Mouse (Mus musculus) heart, embryonic 16.5 days (tissue): Measurements from ENCODE around the gene P3h1. TPM values are rescaled to one million over a fixed set of nuclear protein-coding genes. Genes with fewer than 3 reads are reported as not detected.

Source experiments
- ATAC-seq: fragments of 200-750 bp; cut with Nextera tagmentation; replicated peaks from 2 replicates; pipeline ENCODE4 v1.8.0; 2017; ENCODE audit warnings: moderate number of reproducible peaks; ENCODE audit not compliant: insufficient read depth, low FRiP score; ENCODE audit errors: extremely low read depth
- H3K27ac ChIP-seq: fragments of 300-500 bp; sonication (generic); 2 replicates; pipeline ENCODE4 v1.5.1; 2014; ENCODE audit warnings: mild to moderate bottlenecking, low read length, control low read depth, moderate library complexity
- H3K27me3 ChIP-seq: fragments of 300-500 bp; sonication (generic); 2 replicates; pipeline ENCODE4 v1.6.1; 2014; ENCODE audit warnings: low read length, mixed read lengths; ENCODE audit not compliant: control insufficient read depth, insufficient read depth
- H3K36me3 ChIP-seq: fragments of 300-500 bp; sonication (generic); 2 replicates; pipeline ENCODE4 v1.6.1; 2014; ENCODE audit not compliant: control insufficient read depth, insufficient read depth
- H3K4me1 ChIP-seq: fragments of 300-500 bp; sonication (generic); 2 replicates; pipeline ENCODE4 v1.6.1; 2014; ENCODE audit warnings: low read length, mixed read lengths; ENCODE audit not compliant: control insufficient read depth, insufficient read depth
- H3K4me2 ChIP-seq: fragments of 300-500 bp; sonication (generic); 2 replicates; pipeline ENCODE4 v1.6.1; 2014; ENCODE audit warnings: low read depth, mild to moderate bottlenecking, control low read depth, low read length
- H3K4me3 ChIP-seq: fragments of 300-500 bp; sonication (generic); 2 replicates; pipeline ENCODE4 v1.5.1; 2014; ENCODE audit warnings: mild to moderate bottlenecking, control low read depth, low read length
- H3K9ac ChIP-seq: fragments of 300-500 bp; sonication (generic); 2 replicates; pipeline ENCODE4 v1.6.1; 2014; ENCODE audit warnings: low read length, control low read depth
- H3K9me3 ChIP-seq: fragments of 300-500 bp; sonication (generic); replicated peaks from 2 replicates; pipeline ENCODE4 v1.6.1; 2016; ENCODE audit warnings: low read length; ENCODE audit not compliant: control insufficient read depth
- WGBS: fragments of 180-500 bp; shearing (Covaris S2); extraction: QIAGEN DNeasy Blood & Tissue Kit; methylation state at CpG from one replicate; pipeline ENCODE4 v1.1.7; 2014; 5-methylcytosine and 5-hydroxymethylcytosine counted together
- polyA plus RNA-seq: library from polyadenylated mRNA; unstranded; fragments of >200 nt; fragmentation: Nextera tagmentation; extraction: Ambion mirVana; gene quantifications from 2 replicates; pipeline ENCODE4 v1.2.1, GENCODE M21; 2015

Gene P3h1
- polyA plus RNA-seq, 1 experiment from 2014 or later: 28.2 TPM

DNA sequence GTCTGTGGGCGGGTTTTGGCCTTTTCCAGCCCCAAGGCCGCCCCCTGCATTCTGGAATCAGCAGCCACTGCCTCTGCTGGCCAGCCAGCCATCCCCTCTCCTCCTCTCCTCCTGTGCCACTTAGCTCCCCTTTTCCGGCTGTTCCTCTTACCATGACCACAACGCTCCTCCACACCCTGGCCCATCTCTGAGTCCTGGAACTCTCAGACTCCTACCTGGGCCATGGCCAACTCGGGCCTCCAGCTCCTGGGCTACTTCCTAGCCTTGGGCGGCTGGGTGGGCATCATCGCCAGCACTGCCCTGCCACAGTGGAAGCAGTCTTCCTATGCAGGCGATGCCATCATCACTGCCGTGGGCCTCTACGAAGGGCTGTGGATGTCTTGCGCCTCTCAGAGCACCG is 22.6 kb downstream of the P3h1 start, which contains the start of gene Cldn19:
Gene Cldn19 (plus strand): TSS at position 64 of the 400 bp plus-strand sequence.
- Histone ChIP-seq H3K4me3 (no peak within 1 kb of the TSS), H3K9me3 (no peaks in the 10 kb centered on the region), H3K9ac (0 out of 2 replicates have a peak within 1 kb of the TSS, but pooled peaks have one; percentile 0), H3K27ac (no peak within 1 kb of the TSS), H3K4me2 (no peak within 1 kb of the TSS), H3K4me1 (peaks cover 4% of the 10 kb centered on the region), H3K36me3 (no peaks in the 10 kb centered on the region), H3K27me3 (no peaks in the 10 kb centered on the region)
- ATAC-seq: no peak
- 84% methylated on average over 12 of the region's 12 CpGs for WGBS

DNA sequence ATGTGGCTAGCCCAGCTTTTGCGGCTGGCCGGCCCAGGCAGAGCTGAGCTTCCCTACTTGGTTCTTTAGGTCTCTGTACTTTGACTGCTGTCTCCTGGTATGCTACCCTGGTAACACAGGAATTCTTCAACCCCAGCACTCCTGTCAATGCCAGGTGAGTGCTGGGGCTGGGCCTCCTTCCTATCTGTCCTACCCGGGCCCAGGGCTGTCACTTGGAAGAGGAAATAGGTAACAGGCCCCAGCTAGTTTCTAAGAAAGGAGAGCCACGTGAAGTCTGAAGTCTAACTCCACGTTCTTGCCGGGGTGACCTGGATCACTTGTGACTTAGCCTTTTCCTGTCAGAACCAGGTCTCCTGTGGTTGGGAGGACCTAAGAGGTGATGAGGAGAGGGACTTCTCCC is 24.4 kb downstream of the P3h1 start:
- H3K4me2 ChIP-seq: no peak overlapping the region
- no peak overlapping the region for H3K27ac ChIP-seq
- peaks cover 4% of the 10 kb centered on the region for H3K4me1 ChIP-seq
- ATAC-seq: no peak
- no peak overlapping the region for H3K4me3 ChIP-seq
- H3K27me3 ChIP-seq: no peaks in the 10 kb centered on the region
- H3K9ac ChIP-seq: no peak overlapping the region
- H3K36me3 ChIP-seq: no peaks in the 10 kb centered on the region
- 70% methylated on average over 6 of the region's 6 CpGs for WGBS
- H3K9me3 ChIP-seq: no peaks in the 10 kb centered on the region

DNA sequence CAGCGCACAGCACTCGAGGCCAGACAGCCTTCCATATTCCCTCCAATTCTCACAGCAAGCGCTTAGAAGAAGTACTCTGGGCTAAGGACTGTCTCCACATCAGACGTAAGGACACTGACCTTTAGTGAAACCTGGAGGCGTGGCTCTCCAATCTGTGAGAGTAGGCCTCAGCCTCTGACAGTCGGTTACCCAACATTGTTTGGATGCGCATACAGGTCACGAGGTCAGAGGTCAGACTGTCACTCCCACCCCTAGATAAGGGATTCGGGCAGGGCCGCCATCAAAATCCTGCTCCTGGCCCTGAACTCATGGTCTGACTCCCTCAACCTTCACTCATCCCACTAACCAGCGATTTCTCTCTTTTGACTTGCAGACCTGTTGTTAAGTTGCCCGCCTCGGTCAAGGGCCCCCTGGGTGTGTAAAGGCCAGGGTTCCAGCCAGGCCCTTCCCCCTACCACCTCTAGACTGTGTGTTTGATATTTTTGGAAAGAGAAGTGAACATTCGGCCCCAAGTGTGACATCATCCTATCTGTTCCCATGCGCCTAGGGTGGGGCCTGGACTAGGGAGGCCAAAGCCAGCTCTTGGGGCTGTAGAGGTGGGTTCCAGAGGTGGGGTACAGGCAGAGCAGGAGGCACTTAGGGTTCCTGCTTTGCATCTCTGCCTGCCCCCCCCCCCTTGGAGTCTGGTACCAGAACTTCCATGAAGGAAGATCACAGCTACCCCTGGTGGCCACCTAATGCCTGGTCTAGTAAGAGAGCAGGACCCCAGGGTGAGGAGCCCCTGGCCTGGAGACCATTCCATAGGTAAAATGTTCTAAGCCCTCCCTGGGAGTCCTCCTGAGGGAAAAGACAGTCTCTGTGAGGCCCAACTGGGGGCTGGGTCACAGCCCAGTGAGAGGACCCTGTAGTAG is 26.9 kb downstream of the P3h1 start:
- H3K27ac ChIP-seq: no peak overlapping the region
- no peak overlapping the region for H3K4me2 ChIP-seq
- 72% methylated on average over 15 of the region's 15 CpGs for WGBS
- no peaks in the 10 kb centered on the region for H3K36me3 ChIP-seq
- no peak; the same call in 1 of the 2 replicates for ATAC-seq
- H3K27me3 ChIP-seq: no peaks in the 10 kb centered on the region
- no peak overlapping the region for H3K9ac ChIP-seq
- H3K9me3 ChIP-seq: no peaks in the 10 kb centered on the region
- H3K4me1 ChIP-seq: no peaks in the 10 kb centered on the region
- H3K4me3 ChIP-seq: no peak overlapping the region

- ATAC-seq: 0 out of 2 replicates have a peak, but pooled peaks have one; percentile 25
- Histone ChIP-seq H3K4me2 (no peak overlapping the region), H3K36me3 (no peaks in the 10 kb centered on the region), H3K4me3 (no peak overlapping the region), H3K9me3 (no peaks in the 10 kb centered on the region), H3K27ac (peak overlapping the region; percentile 49), H3K27me3 (no peaks in the 10 kb centered on the region), H3K9ac (no peak overlapping the region), H3K4me1 (no peaks in the 10 kb centered on the region)
- 37% methylated on average over 7 of the region's 7 CpGs for WGBS
Observed at GRCm38 (mm10) chr4:119261087-119261713, 28.5 kb downstream of the P3h1 start.

DNA sequence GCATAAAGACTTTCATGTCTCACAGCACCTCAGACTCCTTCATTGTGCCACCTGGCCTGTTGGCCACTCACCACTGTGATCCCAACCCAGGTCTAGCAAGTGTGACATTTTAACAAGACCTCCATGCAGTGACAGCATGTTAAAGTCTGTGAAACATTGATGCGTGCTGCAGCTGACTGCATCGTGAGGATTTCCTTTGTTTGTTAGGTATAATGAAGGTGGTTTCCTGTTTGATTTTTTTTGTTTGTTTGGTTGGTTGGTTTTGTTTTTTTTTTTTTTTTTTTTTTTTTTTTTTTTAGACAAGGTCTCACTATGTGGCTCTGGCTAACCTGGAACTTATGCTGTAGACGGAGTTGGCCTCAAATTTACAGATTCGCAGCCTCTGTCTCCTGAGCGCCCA is 29.8 kb downstream of the P3h1 start:
- H3K27me3 ChIP-seq: no peaks in the 10 kb centered on the region
- no peak overlapping the region for H3K4me3 ChIP-seq
- no peaks in the 10 kb centered on the region for H3K9me3 ChIP-seq
- no peak for ATAC-seq
- no peaks in the 10 kb centered on the region for H3K4me1 ChIP-seq
- H3K27ac ChIP-seq: no peak overlapping the region
- no peaks in the 10 kb centered on the region for H3K36me3 ChIP-seq
- WGBS: 87% methylated on average over 5 of the region's 5 CpGs
- H3K9ac ChIP-seq: no peak overlapping the region
- H3K4me2 ChIP-seq: no peak overlapping the region

DNA sequence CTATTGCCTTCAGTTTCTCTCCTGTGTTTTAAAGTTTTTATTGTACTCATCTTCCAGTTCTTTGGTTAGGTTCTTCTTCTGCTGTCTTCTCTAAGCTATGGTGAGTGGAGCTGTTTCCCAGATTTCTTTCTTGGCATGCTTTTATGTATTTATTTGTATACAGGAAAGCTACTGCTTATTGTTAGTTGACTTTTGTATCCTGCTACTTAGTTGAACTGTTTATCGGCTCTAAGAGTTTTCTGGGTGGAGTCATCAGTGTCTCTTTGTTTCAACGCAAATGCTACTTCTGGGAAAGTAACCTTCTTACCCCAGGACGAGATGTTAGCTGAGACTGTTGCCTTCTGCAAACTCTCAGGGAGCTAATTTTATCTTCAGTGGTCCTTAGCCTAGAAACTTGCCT is 30.7 kb downstream of the P3h1 start:
- WGBS: 44% methylated on average over 3 of the region's 3 CpGs
- H3K27ac ChIP-seq: no peak overlapping the region

DNA sequence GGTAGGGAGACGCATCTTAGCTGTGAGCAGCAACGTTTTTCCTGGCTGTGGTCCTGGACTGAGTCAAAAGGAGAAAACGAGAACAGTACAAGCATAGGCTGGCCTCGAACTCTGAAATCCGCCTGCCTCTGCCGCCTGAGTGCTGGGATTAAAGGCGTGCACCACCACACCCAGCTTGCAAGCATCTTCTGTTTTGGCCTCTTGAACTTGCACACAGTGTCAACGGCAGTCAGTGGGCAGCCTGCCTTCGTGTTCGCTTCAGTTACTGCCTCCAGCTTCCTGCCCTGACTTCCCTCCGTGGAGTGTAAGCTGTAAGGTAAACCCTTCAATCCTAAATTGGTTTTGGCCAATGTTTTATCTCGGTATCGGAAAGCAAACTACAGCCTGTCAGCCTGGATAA is 33.9 kb downstream of the P3h1 start:
- no peak overlapping the region for H3K4me2 ChIP-seq
- WGBS: 71% methylated on average over 13 of the region's 13 CpGs
- H3K36me3 ChIP-seq: peaks cover 11% of the 10 kb centered on the region; the same call in 1 of the 2 replicates
- no peak overlapping the region for H3K27ac ChIP-seq
- no peaks in the 10 kb centered on the region for H3K27me3 ChIP-seq
- no peaks in the 10 kb centered on the region for H3K9me3 ChIP-seq
- H3K4me3 ChIP-seq: no peak overlapping the region
- H3K9ac ChIP-seq: no peak overlapping the region
- H3K4me1 ChIP-seq: no peaks in the 10 kb centered on the region
- ATAC-seq: no peak

More for the DNA sequence above, 30.7 kb downstream of the P3h1 start:
- Histone ChIP-seq H3K36me3 (no peaks in the 10 kb centered on the region), H3K27me3 (no peaks in the 10 kb centered on the region), H3K4me1 (no peaks in the 10 kb centered on the region), H3K4me2 (no peak overlapping the region), H3K9ac (no peak overlapping the region), H3K9me3 (no peaks in the 10 kb centered on the region), H3K4me3 (no peak overlapping the region)
- no peak for ATAC-seq

DNA sequence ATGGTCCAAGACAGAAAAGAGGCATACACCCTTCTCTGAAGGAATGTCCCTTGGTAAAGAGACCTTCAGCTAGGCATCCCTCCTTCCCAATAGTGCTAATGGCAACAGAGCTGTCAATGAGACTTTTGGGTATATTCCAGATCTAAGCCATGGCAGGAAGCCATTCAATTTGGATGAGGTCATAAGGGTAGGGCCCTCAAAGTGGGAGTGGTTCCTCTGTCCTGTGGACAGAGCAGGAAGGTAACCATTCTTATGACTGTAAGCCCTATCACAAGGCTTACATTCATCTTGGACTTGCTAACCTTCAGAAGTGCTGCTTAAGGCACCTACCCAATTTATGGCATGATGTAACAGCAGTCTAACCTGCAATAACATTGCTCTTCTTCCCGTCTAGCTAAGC is 41.9 kb downstream of the P3h1 start:
- H3K27me3 ChIP-seq: no peaks in the 10 kb centered on the region
- H3K9ac ChIP-seq: no peak overlapping the region
- 0 out of 2 replicates have a peak, but pooled peaks have one; percentile 55 for ATAC-seq
- no peak overlapping the region for H3K4me2 ChIP-seq
- peaks cover 56% of the 10 kb centered on the region for H3K36me3 ChIP-seq
- no peak overlapping the region for H3K4me3 ChIP-seq
- peak overlapping the region; percentile 69 for H3K27ac ChIP-seq
- 69% methylated on average over 1 of the region's 1 CpGs for WGBS
- no peaks in the 10 kb centered on the region for H3K9me3 ChIP-seq
- H3K4me1 ChIP-seq: peaks cover 3% of the 10 kb centered on the region; the same call in 1 of the 2 replicates

DNA sequence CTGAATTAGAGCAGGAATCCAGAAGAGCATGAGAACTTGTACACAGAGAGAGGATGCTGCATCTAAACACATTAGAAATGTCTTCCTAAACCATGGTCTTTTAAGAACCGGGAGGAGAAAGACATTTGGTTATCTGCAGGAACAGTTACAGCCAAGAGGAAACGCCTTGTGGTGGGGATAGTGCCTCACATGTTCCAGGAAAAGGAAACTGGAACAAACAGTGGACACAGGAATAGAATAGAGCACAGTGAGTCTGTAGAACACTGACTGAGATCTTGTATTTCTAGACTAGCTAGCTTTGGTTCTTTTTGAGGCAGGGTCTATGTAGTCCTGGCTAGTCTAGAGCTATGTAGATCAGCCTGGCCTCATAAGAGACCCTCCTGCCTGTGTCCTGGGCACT is 42.5 kb downstream of the P3h1 start:
- peaks cover 3% of the 10 kb centered on the region; the same call in 1 of the 2 replicates for H3K4me1 ChIP-seq
- no peak overlapping the region for H3K9ac ChIP-seq
- peak; percentile 72; the same call in 1 of the 2 replicates for ATAC-seq
- H3K27ac ChIP-seq: peak overlapping the region; percentile 69
- WGBS: 65% methylated on average over 2 of the region's 2 CpGs
- H3K27me3 ChIP-seq: no peaks in the 10 kb centered on the region
- no peaks in the 10 kb centered on the region for H3K9me3 ChIP-seq
- H3K4me3 ChIP-seq: no peak overlapping the region
- H3K36me3 ChIP-seq: peaks cover 59% of the 10 kb centered on the region
- no peak overlapping the region for H3K4me2 ChIP-seq
